ENCODE assay signal across 18 mouse cellular contexts in genomic region chr5:148083541-148083940, GRCm38 (mm10).
DNase-seq lines count a peak whose midpoint lies in the region; TF ChIP-seq lines count a peak whose summit lies in the region.
"Had no signal": no experiment of that assay in that cellular context is flagged by ENCODE, and none has a peak within 500 bp of the region (broad histone marks: within the 10 kb centered on the region; RNA-seq: fewer than 3 reads in every experiment).

No protein-coding gene starts in this region.

- peaks cover 7% of the 10 kb centered on the region; the same call in 1 of the 2 replicates for H3K27me3 ChIP-seq in E14TG2a.4 (ENCODE audit: insufficient read depth, low read length)
- H3K27me3 ChIP-seq: heart, embryonic 13.5 days; limb, embryonic 12.5 days; megakaryocyte, embryonic 14.5 days; neural tube, embryonic 12.5 days had no signal

- no peaks in the 10 kb centered on the region for H3K36me3 ChIP-seq in E14TG2a.4 (ENCODE audit: insufficient read depth, low read length)
- H3K36me3 ChIP-seq: limb, embryonic 12.5 days had no signal

- H3K27ac ChIP-seq in gastrocnemius, adult 2 months = no peak overlapping the region
- no peak overlapping the region for H3K27ac ChIP-seq in left cerebral cortex, adult 2 months
- H3K27ac ChIP-seq: heart, embryonic 13.5 days; limb, embryonic 12.5 days; liver, embryonic 14.5 days; neural tube, embryonic 12.5 days had no signal

- 0 out of 2 replicates have a peak, but pooled peaks cover 4% of the 10 kb centered on the region for H3K4me1 ChIP-seq in E14TG2a.4 (replicated peaks; ENCODE audit: low read depth, low read length)
- H3K4me1 ChIP-seq: heart, embryonic 13.5 days; limb, embryonic 12.5 days; megakaryocyte, embryonic 14.5 days; neural tube, embryonic 12.5 days had no signal

- no peak for DNase-seq in gastrocnemius, adult 2 months
- DNase-seq in gastrocnemius, adult 8-10 months (ENCODE audit: low spot score in 2 of 2) = no peak
- DNase-seq in left cerebral cortex, adult 2 months (ENCODE audit: extremely low spot score in 1 of 2, low spot score in 2 of 2) = no peak
- no peak for DNase-seq in left cerebral cortex, adult 8-10 months (ENCODE audit: low spot score in 2 of 2)
- DNase-seq in ZHBTc4 (ENCODE audit: low read depth, low spot score) = peak; percentile 76
- DNase-seq in gastrocnemius, postnatal 36 days = no peak
- DNase-seq: adrenal gland, postnatal 25 days; cerebellum, adult 8-10 months; heart, postnatal 4 days; lung, postnatal 10 days; right cerebral cortex, postnatal 25 days; thymus, postnatal 36 days had no signal

- no peak overlapping the region for H3K4me3 ChIP-seq in gastrocnemius, adult 2 months
- H3K4me3 ChIP-seq in left cerebral cortex, adult 2 months = no peak overlapping the region
- no peak overlapping the region for H3K4me3 ChIP-seq in E14TG2a.4 (replicated peaks; ENCODE audit: low read length)
- H3K4me3 ChIP-seq: heart, embryonic 13.5 days; limb, embryonic 12.5 days; megakaryocyte, embryonic 14.5 days; neural tube, embryonic 12.5 days had no signal

- intact Hi-C loops in gastrocnemius, adult 2 months (cut with DNase I) = no loop called here
- intact Hi-C loops in left cerebral cortex, adult 2 months (cut with DNase I) = no loop called here
- intact Hi-C loops in gastrocnemius, postnatal 36 days (cut with DNase I) = no loop called here

- peaks cover 11% of the 10 kb centered on the region for H3K9me3 ChIP-seq in E14TG2a.4 (ENCODE audit: low read length)

- peak; percentile 22; the same call in 1 of the 2 replicates for TF ChIP-seq CTCF in gastrocnemius, adult 2 months (IDR thresholded peaks at IDR 0.05)
- TF ChIP-seq CTCF in left cerebral cortex, adult 2 months (IDR thresholded peaks at IDR 0.05) = peak; percentile 44
- peak; percentile 87 for TF ChIP-seq CTCF in E14TG2a.4 (conservative IDR thresholded peaks at IDR 0.05; ENCODE audit: low read length)

Comparison
In these comparisons a context has a peak if more than half of its experiments do, and no peak if none do; other contexts are left out.
1. CTCF ChIP-seq: peak in every context shown above with its lines; median percentile 87 in E14TG2a.4; 44 in left cerebral cortex, adult 2 months; 22 in gastrocnemius, adult 2 months.